Mouse (Mus musculus): ENCODE results near the gene Sgk2. TPM values are rescaled to one million over a fixed set of nuclear protein-coding genes. Genes with fewer than 3 reads are reported as not detected.
"Not testable (repeated sequence)": the region's sequence is repeated elsewhere in the genome, so short reads cannot be mapped to it uniquely, and the experiment has no call there.

Gene Sgk2
- polyA plus RNA-seq, 1 experiment = 1.1 TPM

- 0 out of 2 replicates have a peak, but pooled peaks have one; percentile 17 for TF ChIP-seq POLR2A (IDR thresholded peaks at IDR 0.05; ENCODE audit: borderline replicate concordance, control insufficient read depth, low read depth, low read length)
- no peak for TF ChIP-seq CTCF (IDR thresholded peaks at IDR 0.05; ENCODE audit: control insufficient read depth, insufficient read depth, low read length)
- under 1% methylated on average over 38 of the region's 38 CpGs for WGBS
- peaks cover 2% of the 10 kb centered on the region; the same call in 1 of the 2 replicates for H3K4me1 ChIP-seq (ENCODE audit: control insufficient read depth, insufficient read depth, low read length)
- H3K27ac ChIP-seq (ENCODE audit: control insufficient read depth, insufficient read depth, low read depth, low read length, poor library complexity) = peak overlapping the region; percentile 44
- H3K4me3 ChIP-seq (replicated peaks; ENCODE audit: control insufficient read depth, low read depth, low read length) = peak overlapping the region; percentile 82
These were observed 67.9 kb downstream of the Sgk2 start for GRCm38 (mm10) chr2:163054891-163055494.

- no peak for TF ChIP-seq CTCF (IDR thresholded peaks at IDR 0.05; ENCODE audit: control insufficient read depth, insufficient read depth, low read length)
- no peak for TF ChIP-seq POLR2A (IDR thresholded peaks at IDR 0.05; ENCODE audit: borderline replicate concordance, control insufficient read depth, low read depth, low read length)
- H3K4me1 ChIP-seq (ENCODE audit: control insufficient read depth, insufficient read depth, low read length) = peaks cover 2% of the 10 kb centered on the region; the same call in 1 of the 2 replicates
- 20% methylated on average over 5 of the region's 5 CpGs for WGBS
- H3K4me3 ChIP-seq (replicated peaks; ENCODE audit: control insufficient read depth, low read depth, low read length) = peak overlapping the region; percentile 82
- H3K27ac ChIP-seq (ENCODE audit: control insufficient read depth, insufficient read depth, low read depth, low read length, poor library complexity) = no peak overlapping the region
These were observed 68.6 kb downstream of the Sgk2 start for GRCm38 (mm10) chr2:163055715-163056114.

GRCm38 (mm10) chr2:163056584-163056983 lies 69.5 kb downstream of the Sgk2 start:
- peaks cover 2% of the 10 kb centered on the region; the same call in 1 of the 2 replicates for H3K4me1 ChIP-seq (ENCODE audit: control insufficient read depth, insufficient read depth, low read length)
- H3K27ac ChIP-seq (ENCODE audit: control insufficient read depth, insufficient read depth, low read depth, low read length, poor library complexity) = no peak overlapping the region
- no peak overlapping the region for H3K4me3 ChIP-seq (replicated peaks; ENCODE audit: control insufficient read depth, low read depth, low read length)
- TF ChIP-seq POLR2A (IDR thresholded peaks at IDR 0.05; ENCODE audit: borderline replicate concordance, control insufficient read depth, low read depth, low read length) = no peak
- TF ChIP-seq CTCF (IDR thresholded peaks at IDR 0.05; ENCODE audit: control insufficient read depth, insufficient read depth, low read length) = no peak
- 88% methylated on average over 9 of the region's 9 CpGs for WGBS

- not testable (repeated sequence) for H3K27ac ChIP-seq (ENCODE audit: control insufficient read depth, insufficient read depth, low read depth, low read length, poor library complexity); H3K4me3 ChIP-seq (replicated peaks; ENCODE audit: control insufficient read depth, low read depth, low read length); H3K4me1 ChIP-seq (ENCODE audit: control insufficient read depth, insufficient read depth, low read length)
- 89% methylated on average over 7 of the region's 7 CpGs for WGBS
These were observed 71.9 kb downstream of the Sgk2 start for GRCm38 (mm10) chr2:163058981-163059380.

GRCm38 (mm10) chr2:163060630-163061029 lies 73.5 kb downstream of the Sgk2 start:
- H3K4me1 ChIP-seq (ENCODE audit: control insufficient read depth, insufficient read depth, low read length) = peaks cover 2% of the 10 kb centered on the region; the same call in 1 of the 2 replicates
- H3K4me3 ChIP-seq (replicated peaks; ENCODE audit: control insufficient read depth, low read depth, low read length) = no peak overlapping the region
- WGBS = 60% methylated on average over 6 of the region's 6 CpGs
- no peak overlapping the region for H3K27ac ChIP-seq (ENCODE audit: control insufficient read depth, insufficient read depth, low read depth, low read length, poor library complexity)
- TF ChIP-seq CTCF (IDR thresholded peaks at IDR 0.05; ENCODE audit: control insufficient read depth, insufficient read depth, low read length) = no peak
- no peak for TF ChIP-seq POLR2A (IDR thresholded peaks at IDR 0.05; ENCODE audit: borderline replicate concordance, control insufficient read depth, low read depth, low read length)

- TF ChIP-seq POLR2A (IDR thresholded peaks at IDR 0.05; ENCODE audit: borderline replicate concordance, control insufficient read depth, low read depth, low read length) (no peak), CTCF (IDR thresholded peaks at IDR 0.05; ENCODE audit: control insufficient read depth, insufficient read depth, low read length) (no peak)
- Histone ChIP-seq H3K27ac (ENCODE audit: control insufficient read depth, insufficient read depth, low read depth, low read length, poor library complexity) (no peak overlapping the region), H3K4me3 (replicated peaks; ENCODE audit: control insufficient read depth, low read depth, low read length) (no peak overlapping the region), H3K4me1 (ENCODE audit: control insufficient read depth, insufficient read depth, low read length) (peaks cover 2% of the 10 kb centered on the region; the same call in 1 of the 2 replicates)
- WGBS = 59% methylated on average over 8 of the region's 8 CpGs
These were observed 74.3 kb downstream of the Sgk2 start for GRCm38 (mm10) chr2:163061203-163062118.

- Histone ChIP-seq H3K4me3 (replicated peaks; ENCODE audit: control insufficient read depth, low read depth, low read length) (no peak overlapping the region), H3K4me1 (ENCODE audit: control insufficient read depth, insufficient read depth, low read length) (no peaks in the 10 kb centered on the region), H3K27ac (ENCODE audit: control insufficient read depth, insufficient read depth, low read depth, low read length, poor library complexity) (no peak overlapping the region)
- no peak for TF ChIP-seq POLR2A (IDR thresholded peaks at IDR 0.05; ENCODE audit: borderline replicate concordance, control insufficient read depth, low read depth, low read length)
- no peak for TF ChIP-seq CTCF (IDR thresholded peaks at IDR 0.05; ENCODE audit: control insufficient read depth, insufficient read depth, low read length)
- 85% methylated on average over 6 of the region's 6 CpGs for WGBS
These were observed 75.0 kb downstream of the Sgk2 start for GRCm38 (mm10) chr2:163062119-163062508.

Other genes with a start within 250 kb of the Sgk2 start
- 156 and 163 TPM in 2 replicates for gene Srsf6, start 55.8 kb upstream of the Sgk2 start, polyA plus RNA-seq (2011; ENCODE audit: insufficient read depth, insufficient read length, low replicate concordance, missing spikeins)
- 0.47 and 0.52 TPM in 2 replicates for gene L3mbtl1, start 43.9 kb upstream of the Sgk2 start, polyA plus RNA-seq (2011; ENCODE audit: insufficient read depth, insufficient read length, low replicate concordance, missing spikeins)
- gene Ift52, start 30.0 kb downstream of the Sgk2 start, polyA plus RNA-seq (2011; ENCODE audit: insufficient read depth, insufficient read length, low replicate concordance, missing spikeins) = 11.2 and 16.8 TPM in 2 replicates
- 43.6 and 59.3 TPM in 2 replicates for gene Mybl2, start 67.4 kb downstream of the Sgk2 start, polyA plus RNA-seq (2011; ENCODE audit: insufficient read depth, insufficient read length, low replicate concordance, missing spikeins)
- gene Gtsf1l, start 100.5 kb downstream of the Sgk2 start, polyA plus RNA-seq (2011; ENCODE audit: insufficient read depth, insufficient read length, low replicate concordance, missing spikeins) = 10.0 TPM in 1 of 2 replicates, not detected in the other
- 0.67 and 1.2 TPM in 2 replicates for gene Tox2, start 215.8 kb downstream of the Sgk2 start, polyA plus RNA-seq (2011; ENCODE audit: insufficient read depth, insufficient read length, low replicate concordance, missing spikeins)